Mouse (Mus musculus) midbrain, embryonic 14.5 days (tissue): ENCODE measurements around the gene Fcrl5. TPM values are rescaled to one million over a fixed set of nuclear protein-coding genes. Genes with fewer than 3 reads are reported as not detected.
A peak's percentile ranks its signal among the peaks of the same experiment; 100 is the strongest.

Source experiments
- ATAC-seq: fragments of 200-750 bp; cut with Nextera tagmentation; 2 replicates; pipeline ENCODE4 v1.8.0; 2017; ENCODE audit warnings: moderate number of reproducible peaks, moderate library complexity; ENCODE audit not compliant: low FRiP score, low TSS enrichment
- DNase-seq: peaks from one replicate; pipeline ENCODE4 v3.0.0-alpha.2; 2015
- H3K27ac ChIP-seq: fragments of 300-500 bp; sonication (generic); replicated peaks from 2 replicates; pipeline ENCODE4 v1.5.1; 2014; ENCODE audit warnings: mild to moderate bottlenecking, low read depth, low read length, moderate library complexity
- H3K27me3 ChIP-seq: fragments of 300-500 bp; sonication (generic); 2 replicates; pipeline ENCODE4 v1.6.1; 2014; ENCODE audit warnings: low read length, control low read depth, mixed read lengths; ENCODE audit not compliant: control insufficient read depth, insufficient read depth
- H3K36me3 ChIP-seq: fragments of 300-500 bp; sonication (generic); 2 replicates; pipeline ENCODE4 v1.6.1; 2014; ENCODE audit warnings: low read length, control low read depth; ENCODE audit not compliant: control insufficient read depth, insufficient read depth
- H3K4me1 ChIP-seq: fragments of 300-500 bp; sonication (generic); 2 replicates; pipeline ENCODE4 v1.6.1; 2014; ENCODE audit warnings: mild to moderate bottlenecking, antibody characterized with exemption, low read length, control low read depth; ENCODE audit not compliant: control insufficient read depth, insufficient read depth
- H3K4me2 ChIP-seq: fragments of 300-500 bp; sonication (generic); 2 replicates; pipeline ENCODE4 v1.6.1; 2014; ENCODE audit warnings: mild to moderate bottlenecking, low read length, moderate library complexity
- H3K4me3 ChIP-seq: fragments of 300-500 bp; sonication (generic); replicated peaks from 2 replicates; pipeline ENCODE4 v1.5.1; 2014; ENCODE audit warnings: low read depth, low read length
- H3K9ac ChIP-seq: fragments of 300-500 bp; sonication (generic); replicated peaks from 2 replicates; pipeline ENCODE4 v1.6.1; 2014; ENCODE audit warnings: mild to moderate bottlenecking, low read length, moderate library complexity
- H3K9me3 ChIP-seq: fragments of 300-500 bp; sonication (generic); 2 replicates; pipeline ENCODE4 v1.6.1; 2016; ENCODE audit warnings: low read length, control low read depth, mixed read lengths; ENCODE audit not compliant: control insufficient read depth
- WGBS: fragments of 180-500 bp; shearing (Covaris S2); extraction: QIAGEN DNeasy Blood & Tissue Kit; methylation state at CpG from one replicate; pipeline ENCODE4 v1.1.7; 2014; 5-methylcytosine and 5-hydroxymethylcytosine counted together
- polyA plus RNA-seq: library from polyadenylated mRNA; unstranded; fragments of >200 nt; fragmentation: Nextera tagmentation; extraction: Ambion mirVana; gene quantifications from 2 replicates; pipeline ENCODE4 v1.2.1, GENCODE M21; 2014

Gene Fcrl5
- polyA plus RNA-seq, 1 experiment from 2014 or later, result not detected

GRCm38 (mm10) chr3:87504749-87505425 lies 69.3 kb downstream of the Fcrl5 start:
- DNase-seq (no peak), ATAC-seq (no peak)
- Histone ChIP-seq H3K27me3 (no peaks in the 10 kb centered on the region), H3K9ac (no peak overlapping the region), H3K27ac (no peak overlapping the region), H3K9me3 (no peaks in the 10 kb centered on the region), H3K4me2 (no peak overlapping the region), H3K4me3 (no peak overlapping the region), H3K36me3 (no peaks in the 10 kb centered on the region), H3K4me1 (0 out of 2 replicates have a peak, but pooled peaks cover 7% of the 10 kb centered on the region)
- whole genome bisulfite sequencing, result 61% methylated on average over 4 of the region's 4 CpGs

- 0 out of 2 replicates have a peak, but pooled peaks cover 7% of the 10 kb centered on the region for H3K4me1 ChIP-seq
- ATAC-seq (no peak), DNase-seq (no peak)
- no peaks in the 10 kb centered on the region for H3K9me3 ChIP-seq
- no peak overlapping the region for H3K9ac ChIP-seq
- WGBS, result 72% methylated on average over 12 of the region's 12 CpGs
- no peak overlapping the region for H3K27ac ChIP-seq
- no peaks in the 10 kb centered on the region for H3K36me3 ChIP-seq
- H3K4me3 ChIP-seq, result no peak overlapping the region
- H3K4me2 ChIP-seq, result no peak overlapping the region
- H3K27me3 ChIP-seq, result no peaks in the 10 kb centered on the region
These were observed 71.2 kb downstream of the Fcrl5 start for GRCm38 (mm10) chr3:87506456-87507416.

- no peak overlapping the region for H3K27ac ChIP-seq
- DNase-seq, result peak; percentile 91
- 25% methylated on average over 17 of the region's 17 CpGs for WGBS
- H3K4me2 ChIP-seq, result peak overlapping the region; percentile 41
- H3K4me3 ChIP-seq, result no peak overlapping the region
- no peak overlapping the region; the same call in 1 of the 2 replicates for H3K9ac ChIP-seq
- ATAC-seq, result peak; percentile 74; the same call in 1 of the 2 replicates
- H3K27me3 ChIP-seq, result no peaks in the 10 kb centered on the region
- H3K36me3 ChIP-seq, result no peaks in the 10 kb centered on the region
- H3K4me1 ChIP-seq, result 0 out of 2 replicates have a peak, but pooled peaks cover 3% of the 10 kb centered on the region
- no peaks in the 10 kb centered on the region for H3K9me3 ChIP-seq
These were observed 72.8 kb downstream of the Fcrl5 start for GRCm38 (mm10) chr3:87508205-87508901.

GRCm38 (mm10) chr3:87509061-87509460 lies 73.5 kb downstream of the Fcrl5 start:
- no peak for ATAC-seq
- Histone ChIP-seq H3K4me3 (no peak overlapping the region), H3K9me3 (no peaks in the 10 kb centered on the region), H3K4me1 (0 out of 2 replicates have a peak, but pooled peaks cover 3% of the 10 kb centered on the region), H3K27me3 (no peaks in the 10 kb centered on the region), H3K27ac (no peak overlapping the region), H3K36me3 (no peaks in the 10 kb centered on the region), H3K4me2 (no peak overlapping the region), H3K9ac (no peak overlapping the region)
- 61% methylated on average over 4 of the region's 4 CpGs for WGBS
- no peak for DNase-seq

GRCm38 (mm10) chr3:87510832-87511231 lies 75.3 kb downstream of the Fcrl5 start:
- 89% methylated on average over 9 of the region's 9 CpGs for WGBS

GRCm38 (mm10) chr3:87511971-87512765 lies 76.6 kb downstream of the Fcrl5 start:
- WGBS, result 37% methylated on average over 16 of the region's 16 CpGs
- Histone ChIP-seq H3K27me3 (no peaks in the 10 kb centered on the region), H3K9ac (no peak overlapping the region), H3K4me3 (no peak overlapping the region), H3K4me2 (no peak overlapping the region), H3K27ac (no peak overlapping the region), H3K4me1 (0 out of 2 replicates have a peak, but pooled peaks cover 3% of the 10 kb centered on the region), H3K9me3 (no peaks in the 10 kb centered on the region), H3K36me3 (no peaks in the 10 kb centered on the region)
- ATAC-seq, result no peak
- DNase-seq, result no peak

More at GRCm38 (mm10) chr3:87510832-87511231, 75.3 kb downstream of the Fcrl5 start:
- Histone ChIP-seq H3K9ac (no peak overlapping the region), H3K27ac (no peak overlapping the region), H3K27me3 (no peaks in the 10 kb centered on the region), H3K4me1 (0 out of 2 replicates have a peak, but pooled peaks cover 3% of the 10 kb centered on the region), H3K4me3 (no peak overlapping the region), H3K4me2 (no peak overlapping the region), H3K9me3 (no peaks in the 10 kb centered on the region), H3K36me3 (no peaks in the 10 kb centered on the region)
- no peak for ATAC-seq
- DNase-seq, result no peak

GRCm38 (mm10) chr3:87515567-87516081 lies 80.1 kb downstream of the Fcrl5 start:
- no peak overlapping the region for H3K4me3 ChIP-seq
- no peak for DNase-seq
- H3K4me2 ChIP-seq, result no peak overlapping the region
- no peak overlapping the region for H3K9ac ChIP-seq
- no peaks in the 10 kb centered on the region for H3K27me3 ChIP-seq
- H3K9me3 ChIP-seq, result no peaks in the 10 kb centered on the region
- H3K36me3 ChIP-seq, result no peaks in the 10 kb centered on the region
- H3K4me1 ChIP-seq, result no peaks in the 10 kb centered on the region
- ATAC-seq, result no peak
- H3K27ac ChIP-seq, result no peak overlapping the region
- WGBS, result 60% methylated on average over 13 of the region's 13 CpGs
